Mouse (Mus musculus): ENCODE results near the gene Atxn7. TPM values are rescaled to one million over a fixed set of nuclear protein-coding genes. Genes with fewer than 3 reads are reported as not detected.

The Atxn7 gene
- polyA plus RNA-seq, 1 experiment from 2014 or later, result 6.6 TPM

GRCm38 (mm10) chr14:13970513-13970912 lies 9.3 kb downstream of the Atxn7 start:
- H3K36me3 ChIP-seq (ENCODE audit: control insufficient read depth, insufficient read depth, low read length), result no peaks in the 10 kb centered on the region
- no peak overlapping the region for H3K27ac ChIP-seq (ENCODE audit: low read depth)
- WGBS, result 81% methylated on average over 3 of the region's 3 CpGs
- DNase-seq (ENCODE audit: low spot score), result no peak
- H3K4me1 ChIP-seq (replicated peaks; ENCODE audit: control insufficient read depth, insufficient read depth, low read length), result no peaks in the 10 kb centered on the region
- H3K4me2 ChIP-seq (ENCODE audit: low read length), result no peak overlapping the region
- ATAC-seq (replicated peaks; ENCODE audit: low FRiP score, low TSS enrichment, low read depth), result no peak
- no peaks in the 10 kb centered on the region for H3K9me3 ChIP-seq (ENCODE audit: control insufficient read depth, low read length)
- H3K9ac ChIP-seq (ENCODE audit: low read length), result no peak overlapping the region
- no peak overlapping the region for H3K4me3 ChIP-seq (ENCODE audit: low read depth, low read length)
- no peaks in the 10 kb centered on the region for H3K27me3 ChIP-seq (replicated peaks; ENCODE audit: control insufficient read depth, insufficient read depth, low read length)

- WGBS, result 60% methylated on average over 6 of the region's 6 CpGs
- H3K4me1 ChIP-seq (replicated peaks; ENCODE audit: control insufficient read depth, insufficient read depth, low read length), result no peaks in the 10 kb centered on the region
- ATAC-seq (replicated peaks; ENCODE audit: low FRiP score, low TSS enrichment, low read depth), result no peak
- no peak overlapping the region for H3K4me3 ChIP-seq (ENCODE audit: low read depth, low read length)
- H3K36me3 ChIP-seq (ENCODE audit: control insufficient read depth, insufficient read depth, low read length), result no peaks in the 10 kb centered on the region
- H3K27me3 ChIP-seq (replicated peaks; ENCODE audit: control insufficient read depth, insufficient read depth, low read length), result no peaks in the 10 kb centered on the region
- DNase-seq (ENCODE audit: low spot score), result no peak
- no peak overlapping the region for H3K27ac ChIP-seq (ENCODE audit: low read depth)
- no peak overlapping the region for H3K4me2 ChIP-seq (ENCODE audit: low read length)
- H3K9me3 ChIP-seq (ENCODE audit: control insufficient read depth, low read length), result no peaks in the 10 kb centered on the region
- H3K9ac ChIP-seq (ENCODE audit: low read length), result no peak overlapping the region
Observed at GRCm38 (mm10) chr14:13971644-13972234, 10.5 kb downstream of the Atxn7 start.

GRCm38 (mm10) chr14:13977498-13977897 lies 16.3 kb downstream of the Atxn7 start:
- no peaks in the 10 kb centered on the region for H3K36me3 ChIP-seq (ENCODE audit: control insufficient read depth, insufficient read depth, low read length)
- WGBS, result 66% methylated on average over 1 of the region's 1 CpGs
- H3K4me2 ChIP-seq (ENCODE audit: low read length), result no peak overlapping the region
- no peak overlapping the region for H3K4me3 ChIP-seq (ENCODE audit: low read depth, low read length)
- ATAC-seq (replicated peaks; ENCODE audit: low FRiP score, low TSS enrichment, low read depth) (no peak), DNase-seq (ENCODE audit: low spot score) (no peak)
- H3K4me1 ChIP-seq (replicated peaks; ENCODE audit: control insufficient read depth, insufficient read depth, low read length), result no peaks in the 10 kb centered on the region
- no peak overlapping the region for H3K9ac ChIP-seq (ENCODE audit: low read length)
- H3K9me3 ChIP-seq (ENCODE audit: control insufficient read depth, low read length), result no peaks in the 10 kb centered on the region
- H3K27ac ChIP-seq (ENCODE audit: low read depth), result no peak overlapping the region
- no peaks in the 10 kb centered on the region for H3K27me3 ChIP-seq (replicated peaks; ENCODE audit: control insufficient read depth, insufficient read depth, low read length)

- Histone ChIP-seq H3K4me2 (ENCODE audit: low read length) (no peak overlapping the region), H3K9ac (ENCODE audit: low read length) (no peak overlapping the region), H3K4me1 (replicated peaks; ENCODE audit: control insufficient read depth, insufficient read depth, low read length) (no peaks in the 10 kb centered on the region), H3K27ac (ENCODE audit: low read depth) (no peak overlapping the region), H3K9me3 (ENCODE audit: control insufficient read depth, low read length) (no peaks in the 10 kb centered on the region), H3K27me3 (replicated peaks; ENCODE audit: control insufficient read depth, insufficient read depth, low read length) (no peaks in the 10 kb centered on the region), H3K36me3 (ENCODE audit: control insufficient read depth, insufficient read depth, low read length) (no peaks in the 10 kb centered on the region), H3K4me3 (ENCODE audit: low read depth, low read length) (no peak overlapping the region)
- 33% methylated on average over 2 of the region's 2 CpGs for WGBS
- DNase-seq (ENCODE audit: low spot score) (no peak), ATAC-seq (replicated peaks; ENCODE audit: low FRiP score, low TSS enrichment, low read depth) (no peak)
Observed at GRCm38 (mm10) chr14:13981286-13981685, 20.0 kb downstream of the Atxn7 start.

- no peak for ATAC-seq (replicated peaks; ENCODE audit: low FRiP score, low TSS enrichment, low read depth)
- Histone ChIP-seq H3K4me2 (ENCODE audit: low read length) (no peak overlapping the region), H3K9me3 (ENCODE audit: control insufficient read depth, low read length) (no peaks in the 10 kb centered on the region), H3K4me3 (ENCODE audit: low read depth, low read length) (no peak overlapping the region), H3K36me3 (ENCODE audit: control insufficient read depth, insufficient read depth, low read length) (no peaks in the 10 kb centered on the region), H3K27ac (ENCODE audit: low read depth) (no peak overlapping the region), H3K4me1 (replicated peaks; ENCODE audit: control insufficient read depth, insufficient read depth, low read length) (no peaks in the 10 kb centered on the region), H3K9ac (ENCODE audit: low read length) (no peak overlapping the region), H3K27me3 (replicated peaks; ENCODE audit: control insufficient read depth, insufficient read depth, low read length) (no peaks in the 10 kb centered on the region)
- no peak for DNase-seq (ENCODE audit: low spot score)
- 54% methylated on average over 2 of the region's 2 CpGs for WGBS
Observed at GRCm38 (mm10) chr14:13982174-13982573, 20.9 kb downstream of the Atxn7 start.

- Histone ChIP-seq H3K9ac (ENCODE audit: low read length) (no peak overlapping the region), H3K27me3 (replicated peaks; ENCODE audit: control insufficient read depth, insufficient read depth, low read length) (no peaks in the 10 kb centered on the region), H3K4me3 (ENCODE audit: low read depth, low read length) (no peak overlapping the region), H3K27ac (ENCODE audit: low read depth) (no peak overlapping the region), H3K9me3 (ENCODE audit: control insufficient read depth, low read length) (no peaks in the 10 kb centered on the region), H3K4me1 (replicated peaks; ENCODE audit: control insufficient read depth, insufficient read depth, low read length) (no peaks in the 10 kb centered on the region), H3K4me2 (ENCODE audit: low read length) (no peak overlapping the region), H3K36me3 (ENCODE audit: control insufficient read depth, insufficient read depth, low read length) (no peaks in the 10 kb centered on the region)
- DNase-seq (ENCODE audit: low spot score), result no peak
- ATAC-seq (replicated peaks; ENCODE audit: low FRiP score, low TSS enrichment, low read depth), result no peak
- WGBS, result 53% methylated on average over 2 of the region's 2 CpGs
Observed at GRCm38 (mm10) chr14:13988397-13988796, 27.2 kb downstream of the Atxn7 start.

- no peak for DNase-seq (ENCODE audit: low spot score)
- no peak overlapping the region for H3K4me3 ChIP-seq (ENCODE audit: low read depth, low read length)
- H3K27me3 ChIP-seq (replicated peaks; ENCODE audit: control insufficient read depth, insufficient read depth, low read length), result no peaks in the 10 kb centered on the region
- H3K9ac ChIP-seq (ENCODE audit: low read length), result no peak overlapping the region
- ATAC-seq (replicated peaks; ENCODE audit: low FRiP score, low TSS enrichment, low read depth), result no peak
- 85% methylated on average over 3 of the region's 3 CpGs for WGBS
- no peak overlapping the region for H3K4me2 ChIP-seq (ENCODE audit: low read length)
- H3K36me3 ChIP-seq (ENCODE audit: control insufficient read depth, insufficient read depth, low read length), result no peaks in the 10 kb centered on the region
- no peaks in the 10 kb centered on the region for H3K4me1 ChIP-seq (replicated peaks; ENCODE audit: control insufficient read depth, insufficient read depth, low read length)
- H3K27ac ChIP-seq (ENCODE audit: low read depth), result no peak overlapping the region
- no peaks in the 10 kb centered on the region for H3K9me3 ChIP-seq (ENCODE audit: control insufficient read depth, low read length)
Observed at GRCm38 (mm10) chr14:13990741-13991140, 29.5 kb downstream of the Atxn7 start.

GRCm38 (mm10) chr14:13995206-13996097 lies 34.2 kb downstream of the Atxn7 start:
- H3K4me3 ChIP-seq (ENCODE audit: low read depth, low read length), result no peak overlapping the region
- no peak overlapping the region for H3K9ac ChIP-seq (ENCODE audit: low read length)
- H3K9me3 ChIP-seq (ENCODE audit: control insufficient read depth, low read length), result no peaks in the 10 kb centered on the region
- H3K4me1 ChIP-seq (replicated peaks; ENCODE audit: control insufficient read depth, insufficient read depth, low read length), result no peaks in the 10 kb centered on the region
- H3K27ac ChIP-seq (ENCODE audit: low read depth), result no peak overlapping the region
- no peaks in the 10 kb centered on the region for H3K36me3 ChIP-seq (ENCODE audit: control insufficient read depth, insufficient read depth, low read length)
- 52% methylated on average over 9 of the region's 9 CpGs for WGBS
- DNase-seq (ENCODE audit: low spot score) (no peak), ATAC-seq (replicated peaks; ENCODE audit: low FRiP score, low TSS enrichment, low read depth) (no peak)
- H3K27me3 ChIP-seq (replicated peaks; ENCODE audit: control insufficient read depth, insufficient read depth, low read length), result no peaks in the 10 kb centered on the region
- no peak overlapping the region for H3K4me2 ChIP-seq (ENCODE audit: low read length)

GRCm38 (mm10) chr14:14002771-14003170 lies 41.5 kb downstream of the Atxn7 start:
- no peaks in the 10 kb centered on the region for H3K9me3 ChIP-seq (ENCODE audit: control insufficient read depth, low read length)
- ATAC-seq (replicated peaks; ENCODE audit: low FRiP score, low TSS enrichment, low read depth) (no peak), DNase-seq (ENCODE audit: low spot score) (no peak)
- no peaks in the 10 kb centered on the region for H3K4me1 ChIP-seq (replicated peaks; ENCODE audit: control insufficient read depth, insufficient read depth, low read length)
- H3K4me2 ChIP-seq (ENCODE audit: low read length), result no peak overlapping the region
- no peaks in the 10 kb centered on the region for H3K27me3 ChIP-seq (replicated peaks; ENCODE audit: control insufficient read depth, insufficient read depth, low read length)
- H3K4me3 ChIP-seq (ENCODE audit: low read depth, low read length), result no peak overlapping the region
- H3K36me3 ChIP-seq (ENCODE audit: control insufficient read depth, insufficient read depth, low read length), result no peaks in the 10 kb centered on the region
- H3K9ac ChIP-seq (ENCODE audit: low read length), result no peak overlapping the region
- no peak overlapping the region for H3K27ac ChIP-seq (ENCODE audit: low read depth)
- WGBS, result 97% methylated on average over 7 of the region's 7 CpGs

All from intestine, embryonic 14.5 days (tissue).